Mouse (Mus musculus) erythroblast, embryonic 14.5 days (primary cell): ENCODE measurements around the gene Ccdc28b. TPM values are rescaled to one million over a fixed set of nuclear protein-coding genes. Genes with fewer than 3 reads are reported as not detected.

Experiments used
- H3K27me3 ChIP-seq: 2 replicates; pipeline ENCODE4 v1.6.1; 2012; ENCODE audit warnings: inconsistent platforms; ENCODE audit not compliant: control insufficient read depth
- H3K36me3 ChIP-seq: 2 replicates; pipeline ENCODE4 v1.6.1; 2012; ENCODE audit warnings: mild to moderate bottlenecking, inconsistent platforms; ENCODE audit not compliant: control insufficient read depth
- H3K4me1 ChIP-seq: 2 replicates; pipeline ENCODE4 v1.6.1; 2012; ENCODE audit warnings: inconsistent platforms; ENCODE audit not compliant: control insufficient read depth
- H3K4me3 ChIP-seq: replicated peaks from 2 replicates; pipeline ENCODE3; 2012; ENCODE audit warnings: moderate library complexity, mild to moderate bottlenecking, inconsistent platforms
- H3K9me3 ChIP-seq: 2 replicates; pipeline ENCODE4 v1.6.1; 2012; ENCODE audit warnings: low read length, inconsistent platforms, mixed read lengths; ENCODE audit not compliant: control insufficient read depth
- GATA1 ChIP-seq: IDR thresholded peaks from 2 replicates; pipeline ENCODE4 v1.6.1; 2012; ENCODE audit warnings: low read length, inconsistent platforms, mixed read lengths
- TAL1 ChIP-seq: IDR thresholded peaks from 3 replicates; pipeline ENCODE4 v1.6.1; 2012; ENCODE audit warnings: low read length, inconsistent platforms, mixed read lengths
- polyA plus RNA-seq: library from polyadenylated mRNA; stranded (reverse); fragments of >175 nt; gene quantifications from 2 replicates; pipeline ENCODE4 v1.2.3, GENCODE M21; 2012

The Ccdc28b gene
- polyA plus RNA-seq, 1 experiment = 0.73 TPM

- TF ChIP-seq GATA1 = no peak
- no peak for TF ChIP-seq TAL1
- Histone ChIP-seq H3K9me3 (no peaks in the 10 kb centered on the region), H3K27me3 (peaks cover 40% of the 10 kb centered on the region), H3K4me3 (no peak overlapping the region), H3K36me3 (no peaks in the 10 kb centered on the region), H3K4me1 (peaks cover 16% of the 10 kb centered on the region)
Observed at GRCm38 (mm10) chr4:129577688-129578087, 46.1 kb downstream of the Ccdc28b start.

GRCm38 (mm10) chr4:129576863-129577491, 46.8 kb downstream of the Ccdc28b start:
- no peaks in the 10 kb centered on the region for H3K36me3 ChIP-seq
- no peak for TF ChIP-seq TAL1
- H3K4me3 ChIP-seq = no peak overlapping the region
- peaks cover 42% of the 10 kb centered on the region for H3K27me3 ChIP-seq
- no peaks in the 10 kb centered on the region for H3K9me3 ChIP-seq
- H3K4me1 ChIP-seq = peaks cover 14% of the 10 kb centered on the region

GRCm38 (mm10) chr4:129575171-129575844, 48.4 kb downstream of the Ccdc28b start:
- no peak for TF ChIP-seq TAL1
- no peak for TF ChIP-seq GATA1
- no peaks in the 10 kb centered on the region for H3K36me3 ChIP-seq
- peaks cover 42% of the 10 kb centered on the region for H3K27me3 ChIP-seq
- H3K4me3 ChIP-seq = no peak overlapping the region
- peaks cover 12% of the 10 kb centered on the region for H3K4me1 ChIP-seq
- no peaks in the 10 kb centered on the region for H3K9me3 ChIP-seq

- H3K36me3 ChIP-seq = no peaks in the 10 kb centered on the region
- no peak for TF ChIP-seq TAL1
- no peak for TF ChIP-seq GATA1
- H3K4me3 ChIP-seq = no peak within 1 kb of the TSS
- no peaks in the 10 kb centered on the region for H3K9me3 ChIP-seq
- H3K4me1 ChIP-seq = peaks cover 10% of the 10 kb centered on the region
- peaks cover 39% of the 10 kb centered on the region for H3K27me3 ChIP-seq
Observed at GRCm38 (mm10) chr4:129573430-129573829, 50.3 kb downstream of the Ccdc28b start, which contains the start of gene Lck. TSS of gene Lck (minus strand) at chr4:129573641.

GRCm38 (mm10) chr4:129573093-129573370, 50.7 kb downstream of the Ccdc28b start:
- H3K9me3 ChIP-seq = no peaks in the 10 kb centered on the region
- H3K36me3 ChIP-seq = no peaks in the 10 kb centered on the region
- peaks cover 35% of the 10 kb centered on the region for H3K27me3 ChIP-seq
- TF ChIP-seq TAL1 (no peak), GATA1 (no peak)
- H3K4me1 ChIP-seq = peaks cover 10% of the 10 kb centered on the region
- H3K4me3 ChIP-seq = no peak overlapping the region

- no peak overlapping the region for H3K4me3 ChIP-seq
- no peak for TF ChIP-seq GATA1
- peaks cover 32% of the 10 kb centered on the region for H3K27me3 ChIP-seq
- H3K36me3 ChIP-seq = no peaks in the 10 kb centered on the region
- H3K4me1 ChIP-seq = peaks cover 10% of the 10 kb centered on the region
- H3K9me3 ChIP-seq = no peaks in the 10 kb centered on the region
Observed at GRCm38 (mm10) chr4:129572236-129573092, 51.3 kb downstream of the Ccdc28b start.

GRCm38 (mm10) chr4:129571551-129572084, 52.1 kb downstream of the Ccdc28b start:
- no peaks in the 10 kb centered on the region for H3K9me3 ChIP-seq
- no peak overlapping the region for H3K4me3 ChIP-seq
- H3K27me3 ChIP-seq = peaks cover 25% of the 10 kb centered on the region
- H3K36me3 ChIP-seq = no peaks in the 10 kb centered on the region
- no peak for TF ChIP-seq TAL1
- no peak for TF ChIP-seq GATA1
- H3K4me1 ChIP-seq = peaks cover 4% of the 10 kb centered on the region

- Histone ChIP-seq H3K36me3 (no peaks in the 10 kb centered on the region), H3K27me3 (peaks cover 14% of the 10 kb centered on the region), H3K9me3 (no peaks in the 10 kb centered on the region), H3K4me3 (no peak overlapping the region), H3K4me1 (peaks cover 2% of the 10 kb centered on the region)
- TF ChIP-seq GATA1 (no peak), TAL1 (no peak)
Observed at GRCm38 (mm10) chr4:129570028-129570427, 53.7 kb downstream of the Ccdc28b start.

Other genes with a start within 250 kb of the Ccdc28b start
- 0.04 and 0.08 TPM in 2 replicates for gene Zbtb8a, start 245.8 kb downstream of the Ccdc28b start, polyA plus RNA-seq
- gene Zbtb8b, start 183.1 kb downstream of the Ccdc28b start, polyA plus RNA-seq = 0.02 TPM in 1 of 2 replicates, not detected in the other
- gene Bsdc1, start 162.4 kb downstream of the Ccdc28b start, polyA plus RNA-seq = 87.8 and 92.9 TPM in 2 replicates
- gene Tssk3, start 132.9 kb downstream of the Ccdc28b start, polyA plus RNA-seq = not detected in 2 replicates
- gene Fam229a, start 132.8 kb downstream of the Ccdc28b start, polyA plus RNA-seq = 1.5 and 1.9 TPM in 2 replicates
- 1.2 and 1.4 TPM in 2 replicates for gene Marcksl1, start 110.4 kb downstream of the Ccdc28b start, polyA plus RNA-seq
- gene Hdac1, start 81.2 kb downstream of the Ccdc28b start, polyA plus RNA-seq = 9.1 and 9.2 TPM in 2 replicates
- 3.0 and 3.1 TPM in 2 replicates for gene Lck, start 50.3 kb downstream of the Ccdc28b start, polyA plus RNA-seq
- 0.15 TPM in 1 of 2 replicates, not detected in the other for gene Fam167b, start 45.4 kb downstream of the Ccdc28b start, polyA plus RNA-seq
- gene Eif3i, start 23.3 kb downstream of the Ccdc28b start, polyA plus RNA-seq = 14.4 and 16.7 TPM in 2 replicates
- 53.2 and 58.6 TPM in 2 replicates for gene Tmem234, start 23.3 kb downstream of the Ccdc28b start, polyA plus RNA-seq
- gene Dcdc2b, start 9.7 kb downstream of the Ccdc28b start, polyA plus RNA-seq = not detected in 2 replicates
- 0.09 and 0.11 TPM in 2 replicates for gene Iqcc, start 4.8 kb downstream of the Ccdc28b start, polyA plus RNA-seq
- 2.8 and 3.0 TPM in 2 replicates for gene Txlna, start 17.1 kb upstream of the Ccdc28b start, polyA plus RNA-seq
- 0.47 and 0.65 TPM in 2 replicates for gene Kpna6, start 48.8 kb upstream of the Ccdc28b start, polyA plus RNA-seq
- gene Tmem39b, start 72.9 kb upstream of the Ccdc28b start, polyA plus RNA-seq = 1.0 and 1.4 TPM in 2 replicates
- gene Khdrbs1, start 118.4 kb upstream of the Ccdc28b start, polyA plus RNA-seq = 5.8 and 6.3 TPM in 2 replicates
- 3.6 and 4.7 TPM in 2 replicates for gene Ptp4a2, start 187.3 kb upstream of the Ccdc28b start, polyA plus RNA-seq